Mouse (Mus musculus) stomach, postnatal 0 days (tissue): ENCODE data around the gene Hebp1.

Experiments used
- CTCF ChIP-seq: IDR thresholded peaks from 2 replicates; pipeline ENCODE4 v1.5.1; 2016; ENCODE audit warnings: antibody characterized with exemption, low read depth, mild to moderate bottlenecking, moderate library complexity
- EP300 ChIP-seq: optimal IDR thresholded peaks from 2 replicates; pipeline ENCODE3; 2016; ENCODE audit warnings: antibody characterized with exemption

- TF ChIP-seq CTCF (peak; percentile 29; the same call in 1 of the 2 replicates), EP300 (no peak)
Measured at GRCm38 (mm10) chr6:135197921-135198532, at the start of gene Hebp1, which contains the start of gene Fam234b.
